Mouse (Mus musculus): ENCODE data around the gene Tex261. TPM values are rescaled to one million over a fixed set of nuclear protein-coding genes. Genes with fewer than 3 reads are reported as not detected.

Gene Tex261
- polyA plus RNA-seq, 1 experiment from 2014 or later, result 63.1 TPM

DNA sequence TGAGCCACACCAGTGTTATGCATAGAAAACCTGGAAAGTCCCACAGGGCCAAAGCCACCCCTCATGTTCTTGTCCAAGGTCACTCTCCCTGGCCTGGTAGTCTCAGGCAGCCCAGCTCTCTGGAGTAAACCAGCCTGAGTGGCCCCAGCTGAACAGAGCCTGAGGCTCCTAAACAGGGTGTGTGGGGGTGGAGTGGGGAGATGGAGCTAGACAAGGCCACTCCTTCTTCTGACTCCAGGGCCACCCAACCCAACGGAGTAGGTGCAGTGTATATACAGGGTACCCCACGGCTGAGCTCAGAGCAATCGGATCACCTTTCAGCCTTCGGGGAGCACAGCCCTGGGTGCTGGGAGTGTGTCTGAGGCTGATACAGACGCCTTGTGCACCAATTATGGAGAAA lies 31.5 kb downstream of the Tex261 start:
- 72% methylated on average over 5 of the region's 5 CpGs for WGBS
- Histone ChIP-seq H3K4me1 (ENCODE audit: control insufficient read depth, insufficient read depth, low read depth, low read length) (no peaks in the 10 kb centered on the region), H3K27me3 (replicated peaks; ENCODE audit: control insufficient read depth, insufficient read depth, low read length) (no peaks in the 10 kb centered on the region; the same call in 1 of the 2 replicates), H3K9ac (ENCODE audit: low read depth, low read length) (no peak overlapping the region), H3K9me3 (ENCODE audit: control insufficient read depth, low read length) (no peaks in the 10 kb centered on the region), H3K4me3 (ENCODE audit: low read length) (no peak overlapping the region), H3K27ac (ENCODE audit: low read depth, low read length) (no peak overlapping the region), H3K36me3 (ENCODE audit: control insufficient read depth, insufficient read depth, low read length) (no peaks in the 10 kb centered on the region), H3K4me2 (ENCODE audit: low read length) (no peak overlapping the region)
- ATAC-seq, result no peak

DNA sequence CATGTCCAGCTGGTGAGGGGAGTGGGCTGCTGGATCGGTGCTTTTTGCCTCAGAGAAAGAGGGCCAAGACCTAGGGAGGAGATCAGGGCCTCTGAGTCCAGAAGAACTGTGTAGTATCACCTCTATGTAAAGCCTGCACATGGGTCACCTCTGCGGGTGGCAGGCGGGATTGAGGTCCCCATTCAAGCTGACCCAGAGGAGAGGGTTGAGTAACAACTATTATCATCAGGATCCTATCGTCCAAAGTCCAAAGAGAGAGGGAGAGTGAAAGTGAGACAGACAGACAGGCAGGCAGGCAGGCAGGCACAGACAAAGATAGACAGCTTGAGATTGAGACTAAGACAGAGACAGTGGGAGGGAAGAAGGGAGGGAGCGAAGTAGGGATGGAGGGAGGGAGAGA lies 32.4 kb downstream of the Tex261 start:
- 57% methylated on average over 5 of the region's 5 CpGs for WGBS
- H3K4me2 ChIP-seq (ENCODE audit: low read length), result no peak overlapping the region
- no peaks in the 10 kb centered on the region for H3K4me1 ChIP-seq (ENCODE audit: control insufficient read depth, insufficient read depth, low read depth, low read length)
- H3K27me3 ChIP-seq (replicated peaks; ENCODE audit: control insufficient read depth, insufficient read depth, low read length), result no peaks in the 10 kb centered on the region; the same call in 1 of the 2 replicates
- H3K9me3 ChIP-seq (ENCODE audit: control insufficient read depth, low read length), result no peaks in the 10 kb centered on the region
- no peak overlapping the region for H3K4me3 ChIP-seq (ENCODE audit: low read length)
- H3K36me3 ChIP-seq (ENCODE audit: control insufficient read depth, insufficient read depth, low read length), result no peaks in the 10 kb centered on the region
- no peak overlapping the region for H3K27ac ChIP-seq (ENCODE audit: low read depth, low read length)
- no peak overlapping the region for H3K9ac ChIP-seq (ENCODE audit: low read depth, low read length)
- ATAC-seq, result no peak

- Histone ChIP-seq H3K27ac (ENCODE audit: low read depth, low read length) (no peak within 1 kb of the TSS), H3K4me1 (ENCODE audit: control insufficient read depth, insufficient read depth, low read depth, low read length) (no peaks in the 10 kb centered on the region), H3K9me3 (ENCODE audit: control insufficient read depth, low read length) (no peaks in the 10 kb centered on the region), H3K4me3 (ENCODE audit: low read length) (no peak within 1 kb of the TSS), H3K36me3 (ENCODE audit: control insufficient read depth, insufficient read depth, low read length) (no peaks in the 10 kb centered on the region), H3K27me3 (replicated peaks; ENCODE audit: control insufficient read depth, insufficient read depth, low read length) (no peaks in the 10 kb centered on the region; the same call in 1 of the 2 replicates), H3K9ac (ENCODE audit: low read depth, low read length) (no peak within 1 kb of the TSS), H3K4me2 (ENCODE audit: low read length) (no peak within 1 kb of the TSS)
- ATAC-seq, result no peak
- 48% methylated on average over 5 of the region's 5 CpGs for WGBS
Measured at GRCm38 (mm10) chr6:83742761-83743160, 32.9 kb downstream of the Tex261 start, which contains the start of gene Atp6v1b1. Gene Atp6v1b1 (plus strand): TSS chr6:83742990.

GRCm38 (mm10) chr6:83738596-83738995 lies 37.0 kb downstream of the Tex261 start:
- 76% methylated on average over 6 of the region's 6 CpGs for WGBS
- Histone ChIP-seq H3K27ac (ENCODE audit: low read depth, low read length) (no peak overlapping the region), H3K36me3 (ENCODE audit: control insufficient read depth, insufficient read depth, low read length) (no peaks in the 10 kb centered on the region), H3K27me3 (replicated peaks; ENCODE audit: control insufficient read depth, insufficient read depth, low read length) (no peaks in the 10 kb centered on the region), H3K9me3 (ENCODE audit: control insufficient read depth, low read length) (peaks cover 3% of the 10 kb centered on the region; the same call in 1 of the 2 replicates), H3K4me2 (ENCODE audit: low read length) (no peak overlapping the region), H3K9ac (ENCODE audit: low read depth, low read length) (no peak overlapping the region), H3K4me3 (ENCODE audit: low read length) (no peak overlapping the region), H3K4me1 (ENCODE audit: control insufficient read depth, insufficient read depth, low read depth, low read length) (no peaks in the 10 kb centered on the region)
- ATAC-seq, result no peak

DNA sequence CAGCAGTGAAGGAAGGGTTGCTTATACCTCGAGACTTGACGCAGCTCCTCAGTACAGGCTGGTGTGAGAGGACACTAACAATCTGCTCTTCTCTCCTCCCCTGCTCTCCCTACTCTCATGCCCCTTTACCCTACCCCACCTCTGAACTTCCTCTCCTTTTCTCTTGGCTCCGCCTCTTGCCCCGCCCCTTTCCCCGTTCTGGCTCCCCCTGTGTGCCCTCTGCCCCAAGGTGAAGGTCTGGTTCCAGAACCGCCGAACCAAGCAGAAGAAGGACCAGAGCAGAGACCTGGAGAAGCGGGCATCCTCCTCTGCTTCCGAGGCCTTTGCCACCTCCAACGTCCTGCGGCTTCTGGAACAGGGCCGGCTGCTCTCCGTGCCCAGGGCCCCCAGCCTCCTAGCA lies 38.3 kb downstream of the Tex261 start:
- Histone ChIP-seq H3K4me1 (ENCODE audit: control insufficient read depth, insufficient read depth, low read depth, low read length) (no peaks in the 10 kb centered on the region), H3K4me3 (ENCODE audit: low read length) (no peak overlapping the region), H3K4me2 (ENCODE audit: low read length) (no peak overlapping the region), H3K27ac (ENCODE audit: low read depth, low read length) (no peak overlapping the region), H3K27me3 (replicated peaks; ENCODE audit: control insufficient read depth, insufficient read depth, low read length) (no peaks in the 10 kb centered on the region), H3K36me3 (ENCODE audit: control insufficient read depth, insufficient read depth, low read length) (no peaks in the 10 kb centered on the region), H3K9ac (ENCODE audit: low read depth, low read length) (no peak overlapping the region), H3K9me3 (ENCODE audit: control insufficient read depth, low read length) (peaks cover 3% of the 10 kb centered on the region; the same call in 1 of the 2 replicates)
- WGBS, result 33% methylated on average over 12 of the region's 13 CpGs
- no peak for ATAC-seq

DNA sequence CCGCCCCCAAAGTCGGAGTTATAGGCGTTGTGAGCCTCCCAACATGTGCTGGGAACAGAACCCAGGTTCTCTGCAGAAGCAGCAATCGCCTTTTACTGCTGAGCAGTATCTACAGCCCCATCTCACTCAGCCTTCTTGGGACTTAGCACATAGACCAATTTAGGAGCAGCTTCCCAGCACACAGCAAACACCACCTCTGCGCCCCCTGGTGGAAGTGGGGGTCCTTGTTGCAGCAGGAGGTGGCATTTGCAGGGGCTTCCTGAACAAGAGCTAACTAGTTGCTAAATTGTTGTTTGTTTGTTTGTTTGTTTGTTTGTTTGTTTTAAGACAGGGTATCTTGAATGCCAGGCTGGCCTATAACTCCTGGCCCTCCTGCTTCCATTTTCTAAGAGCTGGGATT lies 44.5 kb downstream of the Tex261 start:
- peaks cover 3% of the 10 kb centered on the region; the same call in 1 of the 2 replicates for H3K9me3 ChIP-seq (ENCODE audit: control insufficient read depth, low read length)
- no peak overlapping the region for H3K9ac ChIP-seq (ENCODE audit: low read depth, low read length)
- H3K4me3 ChIP-seq (ENCODE audit: low read length), result no peak overlapping the region
- H3K27me3 ChIP-seq (replicated peaks; ENCODE audit: control insufficient read depth, insufficient read depth, low read length), result no peaks in the 10 kb centered on the region
- H3K36me3 ChIP-seq (ENCODE audit: control insufficient read depth, insufficient read depth, low read length), result no peaks in the 10 kb centered on the region
- ATAC-seq, result no peak
- WGBS, result 34% methylated on average over 5 of the region's 5 CpGs
- no peaks in the 10 kb centered on the region for H3K4me1 ChIP-seq (ENCODE audit: control insufficient read depth, insufficient read depth, low read depth, low read length)
- H3K27ac ChIP-seq (ENCODE audit: low read depth, low read length), result no peak overlapping the region
- no peak overlapping the region for H3K4me2 ChIP-seq (ENCODE audit: low read length)

DNA sequence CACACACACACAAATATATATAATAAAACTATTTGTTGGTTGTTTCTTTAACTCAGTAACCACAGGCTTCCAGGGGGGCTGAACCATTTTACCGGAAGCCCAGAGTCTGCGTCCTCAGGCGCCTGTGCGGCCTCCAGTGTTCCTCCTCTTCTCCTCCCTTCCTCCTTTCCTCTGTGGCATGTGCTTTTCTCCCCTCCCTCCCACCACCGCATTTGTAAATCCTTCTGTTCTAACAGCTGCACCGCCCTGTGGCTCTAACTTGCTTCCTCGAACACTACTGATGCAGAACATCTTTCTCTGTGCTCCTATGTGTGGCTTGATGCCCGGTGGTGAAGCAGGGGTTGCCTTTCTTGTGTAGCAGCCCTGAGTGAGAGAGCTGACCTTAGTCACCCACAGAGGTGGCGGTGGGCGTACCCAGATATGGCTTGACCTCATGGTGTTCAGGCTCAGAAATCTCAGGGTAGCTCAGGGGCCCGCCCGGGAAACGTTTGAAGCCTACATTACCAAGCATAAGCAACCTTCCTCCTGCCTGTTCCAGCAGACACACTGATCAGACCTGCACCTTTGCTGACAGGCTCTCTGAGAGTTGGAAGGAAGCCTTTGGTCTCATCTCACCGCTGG lies 46.2 kb downstream of the Tex261 start:
- 68% methylated on average over 14 of the region's 14 CpGs for WGBS
- H3K9ac ChIP-seq (ENCODE audit: low read depth, low read length), result no peak overlapping the region
- peaks cover 3% of the 10 kb centered on the region; the same call in 1 of the 2 replicates for H3K9me3 ChIP-seq (ENCODE audit: control insufficient read depth, low read length)
- no peak for ATAC-seq
- no peak overlapping the region for H3K27ac ChIP-seq (ENCODE audit: low read depth, low read length)
- H3K4me2 ChIP-seq (ENCODE audit: low read length), result no peak overlapping the region
- no peaks in the 10 kb centered on the region for H3K4me1 ChIP-seq (ENCODE audit: control insufficient read depth, insufficient read depth, low read depth, low read length)
- H3K4me3 ChIP-seq (ENCODE audit: low read length), result no peak overlapping the region
- H3K27me3 ChIP-seq (replicated peaks; ENCODE audit: control insufficient read depth, insufficient read depth, low read length), result no peaks in the 10 kb centered on the region
- no peaks in the 10 kb centered on the region for H3K36me3 ChIP-seq (ENCODE audit: control insufficient read depth, insufficient read depth, low read length)

GRCm38 (mm10) chr6:83728488-83728887 lies 47.1 kb downstream of the Tex261 start:
- no peak overlapping the region for H3K4me3 ChIP-seq (ENCODE audit: low read length)
- 95% methylated on average over 3 of the region's 3 CpGs for WGBS
- ATAC-seq, result no peak
- H3K36me3 ChIP-seq (ENCODE audit: control insufficient read depth, insufficient read depth, low read length), result no peaks in the 10 kb centered on the region
- peaks cover 1% of the 10 kb centered on the region; the same call in 1 of the 2 replicates for H3K27me3 ChIP-seq (replicated peaks; ENCODE audit: control insufficient read depth, insufficient read depth, low read length)
- no peak overlapping the region for H3K4me2 ChIP-seq (ENCODE audit: low read length)
- H3K4me1 ChIP-seq (ENCODE audit: control insufficient read depth, insufficient read depth, low read depth, low read length), result no peaks in the 10 kb centered on the region
- no peaks in the 10 kb centered on the region for H3K9me3 ChIP-seq (ENCODE audit: control insufficient read depth, low read length)
- H3K9ac ChIP-seq (ENCODE audit: low read depth, low read length), result no peak overlapping the region
- H3K27ac ChIP-seq (ENCODE audit: low read depth, low read length), result no peak overlapping the region

- H3K4me2 ChIP-seq (ENCODE audit: low read length), result no peak overlapping the region
- H3K27ac ChIP-seq (ENCODE audit: low read depth, low read length), result no peak overlapping the region
- no peaks in the 10 kb centered on the region for H3K9me3 ChIP-seq (ENCODE audit: control insufficient read depth, low read length)
- no peak overlapping the region for H3K9ac ChIP-seq (ENCODE audit: low read depth, low read length)
- peaks cover 10% of the 10 kb centered on the region for H3K27me3 ChIP-seq (replicated peaks; ENCODE audit: control insufficient read depth, insufficient read depth, low read length)
- H3K4me1 ChIP-seq (ENCODE audit: control insufficient read depth, insufficient read depth, low read depth, low read length), result no peaks in the 10 kb centered on the region
- no peak overlapping the region for H3K4me3 ChIP-seq (ENCODE audit: low read length)
- WGBS, result 42% methylated on average over 4 of the region's 4 CpGs
- no peaks in the 10 kb centered on the region for H3K36me3 ChIP-seq (ENCODE audit: control insufficient read depth, insufficient read depth, low read length)
- no peak for ATAC-seq
Measured at GRCm38 (mm10) chr6:83727178-83727577, 48.4 kb downstream of the Tex261 start.
